Mouse (Mus musculus) ES-Bruce4 (cell line): ENCODE results near the gene Ehbp1l1.

Experiments used
- CTCF ChIP-seq: IDR thresholded peaks from one replicate; pipeline ENCODE4 v1.8.1; 2011; ENCODE audit warnings: low read depth, low read length
- EP300 ChIP-seq: IDR thresholded peaks from 2 replicates; pipeline ENCODE4 v1.6.1; 2011; ENCODE audit warnings: low read depth, low read length; ENCODE audit not compliant: insufficient read depth
- POLR2A ChIP-seq: IDR thresholded peaks from one replicate; pipeline ENCODE4 v1.8.1; 2011; ENCODE audit warnings: low read length; ENCODE audit not compliant: insufficient read depth

- TF ChIP-seq EP300 = no peak
- TF ChIP-seq CTCF = no peak
- peak; percentile 54 for TF ChIP-seq POLR2A
Observed at GRCm38 (mm10) chr19:5770925-5771860, 45.1 kb upstream of the Ehbp1l1 start, which contains the start of gene Scyl1.
